Mouse (Mus musculus): ENCODE data around the gene Ccdc28b. TPM values are rescaled to one million over a fixed set of nuclear protein-coding genes. Genes with fewer than 3 reads are reported as not detected.
A peak's percentile ranks its signal among the peaks of the same experiment; 100 is the strongest.

The Ccdc28b gene
- polyA plus RNA-seq, 1 experiment from 2014 or later, result 85.9 TPM

- Histone ChIP-seq H3K4me2 (replicated peaks) (peak within 1 kb of the TSS; percentile 89), H3K9ac (peak within 1 kb of the TSS; percentile 90), H3K9me3 (replicated peaks) (no peaks in the 10 kb centered on the region), H3K36me3 (peaks cover 52% of the 10 kb centered on the region), H3K4me3 (peak within 1 kb of the TSS; percentile 58), H3K27me3 (no peaks in the 10 kb centered on the region), H3K27ac (peak within 1 kb of the TSS; percentile 93), H3K4me1 (peaks cover 25% of the 10 kb centered on the region)
- peak; percentile 97 for ATAC-seq (ENCODE audit: low FRiP score)
- under 1% methylated on average over 59 of the region's 60 CpGs for WGBS
These were observed 17.1 kb upstream of the Ccdc28b start, which contains the start of gene Txlna for GRCm38 (mm10) chr4:129640638-129641467. Gene Txlna, minus strand, starts transcription at chr4:129641065.

DNA sequence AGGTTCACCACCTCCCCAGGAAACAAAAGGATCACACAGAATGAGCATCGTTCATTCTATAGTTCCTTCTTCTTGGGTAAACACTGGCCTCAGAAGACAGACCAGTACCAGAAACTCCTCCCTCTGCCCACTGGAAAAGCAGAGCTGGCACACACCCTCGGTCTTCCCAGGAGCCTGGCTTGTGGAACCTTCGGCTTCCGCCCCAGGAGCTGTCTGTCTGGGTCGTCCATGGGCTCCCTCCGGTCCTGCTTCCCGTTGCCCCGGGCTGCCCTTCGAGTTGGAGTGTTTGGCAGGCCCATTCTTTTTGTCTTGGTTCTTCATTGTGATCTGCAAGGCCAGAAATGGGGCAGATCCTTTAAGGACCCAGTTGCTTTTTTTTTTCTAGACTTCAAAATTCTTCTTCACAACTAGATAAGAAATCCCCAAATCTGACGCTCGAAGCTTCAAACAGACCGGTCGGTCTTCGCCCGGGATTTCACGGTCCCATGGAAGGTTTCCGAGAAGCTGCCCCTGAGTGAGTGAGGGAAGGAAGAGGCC, 16.4 kb upstream of the Ccdc28b start:
- ATAC-seq (ENCODE audit: low FRiP score), result no peak
- H3K4me3 ChIP-seq, result peak overlapping the region; percentile 58
- peak overlapping the region; percentile 90 for H3K9ac ChIP-seq
- H3K9me3 ChIP-seq (replicated peaks), result no peaks in the 10 kb centered on the region
- peaks cover 25% of the 10 kb centered on the region for H3K4me1 ChIP-seq
- H3K27ac ChIP-seq, result peak overlapping the region; percentile 93
- H3K36me3 ChIP-seq, result peaks cover 50% of the 10 kb centered on the region
- WGBS, result 8% methylated on average over 17 of the region's 17 CpGs
- H3K4me2 ChIP-seq (replicated peaks), result peak overlapping the region; percentile 89
- no peaks in the 10 kb centered on the region for H3K27me3 ChIP-seq

GRCm38 (mm10) chr4:129639221-129639620, 15.5 kb upstream of the Ccdc28b start:
- no peaks in the 10 kb centered on the region for H3K27me3 ChIP-seq
- H3K4me2 ChIP-seq (replicated peaks), result peak overlapping the region; percentile 89
- no peak for ATAC-seq (ENCODE audit: low FRiP score)
- H3K9ac ChIP-seq, result peak overlapping the region; percentile 90
- H3K4me3 ChIP-seq, result peak overlapping the region; percentile 58
- WGBS, result 87% methylated on average over 15 of the region's 15 CpGs
- H3K9me3 ChIP-seq (replicated peaks), result no peaks in the 10 kb centered on the region
- peaks cover 25% of the 10 kb centered on the region for H3K4me1 ChIP-seq
- H3K27ac ChIP-seq, result 0 out of 2 replicates have a peak overlapping the region, but pooled peaks have one; percentile 7
- H3K36me3 ChIP-seq, result peaks cover 50% of the 10 kb centered on the region

- H3K36me3 ChIP-seq, result peaks cover 96% of the 10 kb centered on the region
- ATAC-seq (ENCODE audit: low FRiP score), result no peak
These were observed 10.1 kb upstream of the Ccdc28b start for GRCm38 (mm10) chr4:129633852-129634251.

GRCm38 (mm10) chr4:129631867-129632266, 8.1 kb upstream of the Ccdc28b start:
- H3K27me3 ChIP-seq, result no peaks in the 10 kb centered on the region
- 96% methylated on average over 12 of the region's 12 CpGs for WGBS
- ATAC-seq (ENCODE audit: low FRiP score), result no peak
- H3K27ac ChIP-seq, result no peak overlapping the region
- no peak overlapping the region for H3K4me2 ChIP-seq (replicated peaks)
- no peaks in the 10 kb centered on the region for H3K4me1 ChIP-seq
- no peak overlapping the region for H3K9ac ChIP-seq
- H3K4me3 ChIP-seq, result no peak overlapping the region
- peaks cover 98% of the 10 kb centered on the region for H3K36me3 ChIP-seq
- H3K9me3 ChIP-seq (replicated peaks), result no peaks in the 10 kb centered on the region

More at GRCm38 (mm10) chr4:129633852-129634251, 10.1 kb upstream of the Ccdc28b start:
- Histone ChIP-seq H3K4me3 (no peak overlapping the region), H3K4me1 (peaks cover 8% of the 10 kb centered on the region), H3K27me3 (no peaks in the 10 kb centered on the region), H3K27ac (no peak overlapping the region), H3K9ac (no peak overlapping the region), H3K9me3 (replicated peaks) (no peaks in the 10 kb centered on the region), H3K4me2 (replicated peaks) (no peak overlapping the region)
- 96% methylated on average over 6 of the region's 6 CpGs for WGBS

DNA sequence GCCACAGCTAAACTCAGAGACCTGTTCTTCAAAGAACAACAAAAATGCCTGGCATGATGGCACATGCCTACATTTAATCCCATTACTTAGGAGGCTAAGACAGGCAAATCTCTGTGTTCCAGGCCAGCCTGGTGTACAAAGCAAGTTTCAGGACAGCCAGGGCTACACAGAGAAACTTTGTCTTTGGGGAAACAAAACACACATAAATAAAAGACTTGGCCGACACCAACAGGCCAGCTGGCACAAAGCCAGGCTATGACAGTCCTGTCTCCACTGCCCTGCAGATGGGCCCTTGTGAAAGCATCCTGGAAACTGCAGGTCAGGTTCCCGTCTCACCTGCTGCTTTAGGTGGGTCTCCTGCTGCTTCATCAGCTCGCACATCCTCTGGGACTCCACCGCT, 7.2 kb upstream of the Ccdc28b start:
- no peak overlapping the region for H3K9ac ChIP-seq
- ATAC-seq (ENCODE audit: low FRiP score), result no peak
- no peak overlapping the region for H3K4me3 ChIP-seq
- no peak overlapping the region for H3K27ac ChIP-seq
- H3K36me3 ChIP-seq, result peaks cover 95% of the 10 kb centered on the region
- H3K9me3 ChIP-seq (replicated peaks), result no peaks in the 10 kb centered on the region
- 87% methylated on average over 4 of the region's 4 CpGs for WGBS
- H3K4me2 ChIP-seq (replicated peaks), result no peak overlapping the region
- H3K27me3 ChIP-seq, result no peaks in the 10 kb centered on the region
- H3K4me1 ChIP-seq, result no peaks in the 10 kb centered on the region

- H3K4me1 ChIP-seq, result peaks cover 31% of the 10 kb centered on the region
- H3K9ac ChIP-seq, result no peak overlapping the region
- no peak overlapping the region for H3K27ac ChIP-seq
- no peaks in the 10 kb centered on the region for H3K27me3 ChIP-seq
- H3K4me2 ChIP-seq (replicated peaks), result no peak overlapping the region
- peaks cover 47% of the 10 kb centered on the region for H3K36me3 ChIP-seq
- no peaks in the 10 kb centered on the region for H3K9me3 ChIP-seq (replicated peaks)
- no peak overlapping the region for H3K4me3 ChIP-seq
- WGBS, result 79% methylated on average over 6 of the region's 6 CpGs
- ATAC-seq (ENCODE audit: low FRiP score), result no peak
These were observed 2.3 kb upstream of the Ccdc28b start for GRCm38 (mm10) chr4:129626035-129626434.

DNA sequence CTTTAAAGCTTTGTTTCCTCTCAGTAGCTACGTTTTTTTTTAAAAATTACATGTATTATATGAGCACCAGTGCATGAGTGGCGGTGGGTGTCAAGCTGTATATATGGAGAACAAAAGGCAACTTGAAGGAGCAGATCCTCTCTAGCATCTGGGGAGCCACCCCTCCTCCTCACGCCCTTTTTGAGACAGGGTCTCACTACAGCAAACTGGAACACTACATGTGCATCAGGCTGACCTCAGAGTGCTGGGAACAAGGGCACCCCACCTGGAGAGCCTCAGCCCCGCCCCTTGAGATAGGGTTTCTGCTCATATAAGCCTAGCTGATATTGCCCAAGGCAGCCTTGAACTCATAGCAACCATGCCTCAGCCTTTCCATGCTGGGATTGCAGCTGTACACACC, 1.7 kb upstream of the Ccdc28b start:
- Histone ChIP-seq H3K9ac (peak overlapping the region; percentile 80), H3K4me3 (no peak overlapping the region), H3K9me3 (replicated peaks) (no peaks in the 10 kb centered on the region), H3K4me2 (replicated peaks) (peak overlapping the region; percentile 69), H3K36me3 (peaks cover 42% of the 10 kb centered on the region), H3K27me3 (no peaks in the 10 kb centered on the region), H3K4me1 (peaks cover 31% of the 10 kb centered on the region), H3K27ac (peak overlapping the region; percentile 94)
- WGBS, result 50% methylated on average over 4 of the region's 4 CpGs
- no peak for ATAC-seq (ENCODE audit: low FRiP score)

DNA sequence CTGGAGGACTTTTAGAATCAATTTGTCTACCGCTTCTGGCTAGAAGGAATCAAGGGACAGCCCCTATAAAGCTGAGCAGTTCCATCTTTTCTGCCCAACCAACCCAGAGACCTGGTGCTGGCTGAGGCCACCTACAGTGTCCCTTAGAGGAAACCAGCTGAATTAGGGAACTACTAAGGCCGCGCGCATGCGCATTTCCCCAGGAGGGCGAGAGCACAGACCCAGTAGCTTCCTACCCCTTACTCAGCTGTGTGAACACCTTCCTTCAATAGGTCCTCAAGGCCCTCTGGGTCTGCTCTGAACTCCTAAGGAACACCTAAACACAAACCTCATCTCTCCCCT, 1.3 kb upstream of the Ccdc28b start:
- ATAC-seq (ENCODE audit: low FRiP score), result peak; percentile 23
- peak overlapping the region; percentile 94 for H3K27ac ChIP-seq
- H3K4me3 ChIP-seq, result peak overlapping the region; percentile 59
- H3K9ac ChIP-seq, result peak overlapping the region; percentile 80
- peaks cover 31% of the 10 kb centered on the region for H3K4me1 ChIP-seq
- peak overlapping the region; percentile 69 for H3K4me2 ChIP-seq (replicated peaks)
- H3K27me3 ChIP-seq, result no peaks in the 10 kb centered on the region
- 2% methylated on average over 6 of the region's 6 CpGs for WGBS
- peaks cover 37% of the 10 kb centered on the region for H3K36me3 ChIP-seq
- no peaks in the 10 kb centered on the region for H3K9me3 ChIP-seq (replicated peaks)

GRCm38 (mm10) chr4:129624281-129625028, 708 bp upstream of the Ccdc28b start:
- peak; percentile 89 for ATAC-seq (ENCODE audit: low FRiP score)
- Histone ChIP-seq H3K4me2 (replicated peaks) (peak overlapping the region; percentile 69), H3K9me3 (replicated peaks) (no peaks in the 10 kb centered on the region), H3K36me3 (peaks cover 32% of the 10 kb centered on the region), H3K9ac (peak overlapping the region; percentile 80), H3K27me3 (no peaks in the 10 kb centered on the region), H3K4me3 (peak overlapping the region; percentile 59), H3K27ac (peak overlapping the region; percentile 94), H3K4me1 (peaks cover 31% of the 10 kb centered on the region)
- under 1% methylated on average over 18 of the region's 18 CpGs for WGBS

DNA sequence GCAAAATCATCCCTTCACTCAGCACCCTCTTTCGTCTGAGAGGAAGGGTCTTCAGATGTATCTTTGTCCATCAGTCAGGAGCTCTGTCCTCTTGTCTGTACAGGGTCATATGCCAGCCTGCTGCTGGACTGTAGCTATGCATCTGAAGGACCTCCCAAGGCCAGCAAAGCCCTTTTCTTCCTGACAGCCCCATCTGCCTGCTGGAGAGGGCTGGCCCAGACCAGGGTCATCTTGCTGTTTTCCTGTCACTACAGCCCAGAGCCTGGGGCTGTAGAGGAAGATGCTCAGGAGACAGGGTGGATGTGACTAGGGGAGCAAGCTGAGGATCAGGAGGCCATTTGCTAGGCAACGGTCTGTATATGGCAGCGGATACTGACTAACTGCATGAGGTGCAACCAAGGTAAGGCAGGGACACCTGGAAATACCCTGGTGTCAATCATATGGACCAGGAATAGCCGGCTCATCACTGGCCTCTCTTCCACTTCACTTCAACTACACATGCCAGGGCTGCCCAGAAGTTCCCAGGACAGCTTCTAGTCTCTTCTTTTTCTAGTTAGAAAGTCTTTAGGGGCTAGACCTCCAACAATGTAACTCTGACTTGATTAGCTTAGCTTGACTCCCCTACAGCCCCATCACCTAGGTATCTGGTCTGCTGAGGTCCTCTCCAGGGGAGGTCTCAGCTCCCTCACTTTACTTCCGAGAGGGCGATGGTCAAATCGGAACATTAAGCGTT, 778 bp downstream of the Ccdc28b start:
- peak overlapping the region; percentile 59 for H3K4me3 ChIP-seq
- H3K9me3 ChIP-seq (replicated peaks), result no peaks in the 10 kb centered on the region
- H3K27ac ChIP-seq, result peak overlapping the region; percentile 94
- peak overlapping the region; percentile 80 for H3K9ac ChIP-seq
- no peak for ATAC-seq (ENCODE audit: low FRiP score)
- peaks cover 17% of the 10 kb centered on the region for H3K36me3 ChIP-seq
- H3K4me2 ChIP-seq (replicated peaks), result peak overlapping the region; percentile 69
- 23% methylated on average over 8 of the region's 8 CpGs for WGBS
- peaks cover 38% of the 10 kb centered on the region for H3K4me1 ChIP-seq
- H3K27me3 ChIP-seq, result no peaks in the 10 kb centered on the region

Data from hindbrain, embryonic 12.5 days (tissue).